Mouse (Mus musculus) brain, embryonic 14.5 days (tissue): ENCODE results near the gene Gpr146.

Experiments used
- CTCF ChIP-seq: fragments of 200-500 bp; IDR thresholded peaks from 2 replicates; pipeline ENCODE4 v1.5.1; 2012; ENCODE audit warnings: inconsistent platforms, mild to moderate bottlenecking, moderate library complexity, borderline replicate concordance; ENCODE audit not compliant: insufficient read depth, insufficient read length; ENCODE audit errors: extremely low read depth
- POLR2A ChIP-seq: fragments of 200-500 bp; IDR thresholded peaks from 2 replicates; pipeline ENCODE4 v1.6.1; 2012; ENCODE audit warnings: mild to moderate bottlenecking, inconsistent platforms, borderline replicate concordance; ENCODE audit not compliant: poor library complexity, insufficient read depth, insufficient read length, severe bottlenecking; ENCODE audit errors: extremely low read depth

GRCm38 (mm10) chr5:139394399-139394798 is 16.9 kb downstream of the Gpr146 start:
- TF ChIP-seq CTCF (no peak), POLR2A (no peak)
